Mouse (Mus musculus): ENCODE measurements around the gene Snx30.

GRCm38 (mm10) chr4:59927666-59928065, 122.0 kb downstream of the Snx30 start:
- no peak for TF ChIP-seq POLR2A (IDR thresholded peaks at IDR 0.05; ENCODE audit: extremely low read depth, insufficient read depth, low read length)
- TF ChIP-seq CTCF (IDR thresholded peaks at IDR 0.05; ENCODE audit: low read depth, low read length), result no peak

All from liver, adult 2 months (tissue).